Mouse (Mus musculus): ENCODE measurements around the gene Nxph3.
"Not testable (repeated sequence)": the region's sequence is repeated elsewhere in the genome, so short reads cannot be mapped to it uniquely, and the experiment has no call there.

Gene Nxph3

DNA sequence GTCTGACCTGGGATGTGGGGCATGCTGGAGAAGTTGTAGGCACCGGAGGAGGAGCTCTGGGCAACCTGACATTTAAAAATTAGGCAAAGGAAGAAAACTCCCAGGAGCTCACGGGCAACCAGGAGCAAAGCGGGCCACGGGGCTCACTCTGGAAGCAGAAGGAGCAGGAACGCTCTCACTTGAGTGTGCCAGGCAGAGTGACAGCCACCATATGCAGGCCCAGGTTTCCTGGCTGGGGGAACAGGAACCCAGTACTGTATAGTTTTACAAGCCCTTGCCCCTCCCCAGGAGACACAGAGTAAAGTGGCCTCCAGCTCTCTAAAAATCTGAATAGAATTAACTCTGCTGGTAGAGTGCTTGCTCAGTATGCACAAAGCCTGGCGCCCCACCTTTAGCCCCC is 2.8 kb upstream of the Nxph3 start:
- DNase-seq, result no peak

DNA sequence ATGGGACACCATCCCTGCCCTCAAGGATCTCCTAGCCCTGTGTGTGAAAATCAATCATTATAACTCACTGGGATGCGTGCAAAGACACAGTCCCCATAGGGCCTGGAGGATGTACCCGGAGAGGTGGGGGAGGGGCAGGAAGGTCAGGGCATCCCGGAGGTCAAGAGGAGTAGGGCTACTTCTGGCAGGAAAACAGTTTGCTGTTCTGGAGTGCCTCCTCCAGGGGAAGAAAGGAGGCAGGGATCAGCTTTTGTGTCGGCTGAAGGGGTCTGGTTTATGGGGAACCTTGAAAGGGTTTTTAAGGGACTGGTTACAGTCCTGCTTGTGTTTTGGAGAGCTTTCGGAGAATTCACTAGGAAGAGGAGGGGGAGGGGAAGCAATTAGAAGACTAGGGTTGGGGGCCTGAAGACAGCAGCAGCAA is 2.1 kb upstream of the Nxph3 start:
- no peak for DNase-seq

DNA sequence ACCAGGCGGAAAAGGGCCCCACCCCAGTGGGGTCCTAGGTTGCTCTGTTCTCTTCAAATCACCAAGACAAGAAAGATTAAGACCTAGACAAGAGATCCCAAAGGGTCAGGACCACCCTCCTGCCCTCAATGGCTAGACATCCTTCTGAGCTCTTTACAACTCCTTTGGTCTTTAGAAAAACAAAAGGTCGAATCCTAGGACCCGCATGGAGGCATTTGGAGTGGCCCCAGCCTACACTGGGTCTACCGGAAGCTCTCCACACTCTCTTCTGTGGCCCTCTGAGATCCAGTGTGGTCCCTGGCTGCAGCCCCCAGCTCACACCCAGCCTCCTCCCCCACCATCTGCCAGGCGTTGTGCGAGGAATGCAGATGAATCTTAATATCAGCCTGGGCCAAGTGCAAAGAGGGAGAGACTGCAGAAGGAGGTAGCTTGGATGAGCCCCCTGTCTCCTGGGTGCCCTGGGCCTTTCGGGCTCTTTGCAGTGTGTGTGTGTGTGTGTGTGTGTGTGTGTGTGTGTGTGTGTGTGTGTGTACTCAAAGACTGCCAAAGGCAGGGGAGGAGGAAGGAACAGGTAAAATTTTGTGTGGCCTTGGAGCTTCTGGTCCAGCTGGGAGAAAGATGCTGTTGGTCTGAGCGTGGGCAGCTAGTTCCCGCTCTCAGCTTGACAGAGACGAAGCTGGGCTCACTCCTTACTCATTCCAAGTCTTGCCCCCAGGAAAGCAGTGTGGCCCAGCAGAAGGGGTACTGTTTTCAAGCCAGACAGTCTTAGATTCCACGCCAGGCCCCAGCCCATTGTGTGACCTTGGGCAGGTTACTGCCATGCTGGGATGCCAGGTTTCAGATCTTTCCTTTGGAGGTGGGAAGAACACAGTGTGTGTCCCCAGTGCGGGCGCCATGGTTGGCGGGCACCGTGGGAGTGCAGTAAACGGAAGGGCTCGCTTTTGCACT is 1.3 kb upstream of the Nxph3 start:
- no peak for DNase-seq

DNA sequence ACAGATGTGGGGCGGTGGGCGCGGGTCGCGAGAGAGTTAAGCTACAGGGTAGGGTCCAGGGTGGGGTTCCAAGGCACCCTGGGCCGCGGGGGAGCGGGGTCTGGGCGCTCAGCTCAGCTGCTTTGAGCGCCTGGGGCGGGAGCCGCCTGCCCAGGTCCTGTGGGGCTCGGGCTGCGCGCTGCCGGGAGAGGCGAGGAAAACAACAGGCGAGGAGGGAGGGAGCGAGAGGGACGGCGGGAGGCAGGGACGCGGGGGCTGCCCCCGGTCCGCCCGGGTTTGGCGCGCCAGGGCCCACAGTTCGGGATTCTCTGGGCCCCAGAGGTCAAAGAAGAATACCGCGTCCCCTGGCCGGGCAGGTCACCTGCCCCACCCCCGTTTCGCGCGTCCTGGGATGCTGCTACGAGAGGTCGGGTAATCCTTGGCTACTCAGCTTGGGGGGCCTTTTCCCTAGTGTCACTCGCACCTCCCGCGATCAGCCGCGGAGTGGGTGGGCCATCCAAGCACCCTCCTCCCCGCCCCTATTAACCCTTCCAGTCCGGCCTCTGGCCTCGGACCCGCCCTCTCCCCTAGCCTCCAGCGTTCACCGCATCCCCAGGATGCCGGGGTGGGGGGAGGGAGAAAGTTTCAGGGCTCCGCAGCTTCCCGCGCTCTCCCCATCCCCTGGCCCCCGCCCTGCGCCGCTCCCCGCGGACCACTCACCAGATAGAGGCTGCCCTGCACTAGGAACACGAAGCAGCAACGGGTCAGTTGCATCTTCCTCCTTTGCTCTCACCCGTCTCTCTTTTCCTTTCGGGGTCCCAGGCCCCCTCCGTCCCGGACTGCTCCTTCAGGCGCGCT is 691 bp downstream of the Nxph3 start:
- no peak for DNase-seq

DNA sequence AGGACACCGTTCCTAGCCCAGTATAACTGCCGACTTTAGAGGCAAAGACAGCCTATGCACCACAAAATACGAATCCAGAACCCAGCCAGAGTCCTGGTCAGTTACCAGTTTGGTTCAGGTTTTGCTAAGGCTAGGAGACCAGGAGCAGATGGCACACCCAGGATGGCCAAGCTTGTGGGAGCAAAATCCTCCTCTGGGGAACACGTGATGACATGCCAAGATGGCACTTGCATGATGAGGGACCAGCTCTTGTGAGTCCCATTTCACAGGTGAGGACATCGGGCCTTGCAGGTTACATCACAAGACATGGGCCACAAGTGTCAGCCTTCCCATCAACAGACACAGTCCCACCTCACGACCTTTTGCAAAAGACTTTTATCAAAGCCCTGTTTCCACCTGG is 2.0 kb downstream of the Nxph3 start:
- no peak for DNase-seq

DNA sequence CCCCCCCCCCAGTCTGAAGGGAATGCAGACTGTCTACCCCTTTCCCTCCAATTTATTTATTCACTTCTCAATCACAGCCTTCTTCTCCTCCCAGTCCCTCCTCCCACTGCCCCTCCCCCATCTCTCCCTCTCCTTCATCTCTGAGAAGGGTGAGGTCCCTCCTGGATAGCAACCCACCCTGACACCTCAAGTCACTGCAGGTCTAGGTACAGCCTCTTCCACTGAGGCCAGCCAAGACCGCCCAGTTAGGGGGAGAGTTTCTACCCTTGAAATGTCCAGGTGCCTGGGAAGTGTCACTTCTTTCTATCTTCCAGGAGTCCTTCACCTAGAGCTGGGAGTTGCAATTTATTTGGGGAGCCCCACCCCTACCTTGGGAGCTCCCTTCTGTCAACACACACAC is 2.5 kb downstream of the Nxph3 start:
- DNase-seq, result no peak

DNA sequence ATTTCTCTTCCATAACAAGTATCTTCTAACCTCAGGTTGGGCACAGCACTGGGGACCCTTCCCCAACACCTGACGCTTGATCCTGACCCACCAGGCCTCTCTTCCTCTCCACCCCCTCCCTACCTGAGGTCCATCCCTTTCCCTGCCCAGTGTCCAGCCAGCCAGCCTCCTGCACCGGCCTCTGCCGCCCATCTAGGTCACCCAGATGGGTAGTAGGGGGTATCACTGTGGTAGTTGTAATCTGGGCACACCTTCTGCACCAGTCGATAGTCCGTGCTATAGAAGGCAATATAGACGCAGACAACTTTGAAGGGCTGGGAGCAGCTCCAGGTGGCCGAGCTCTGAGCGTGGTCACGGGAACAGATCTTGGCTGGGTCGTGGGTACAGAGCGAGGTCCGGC is 3.7 kb downstream of the Nxph3 start:
- DNase-seq, result no peak

DNA sequence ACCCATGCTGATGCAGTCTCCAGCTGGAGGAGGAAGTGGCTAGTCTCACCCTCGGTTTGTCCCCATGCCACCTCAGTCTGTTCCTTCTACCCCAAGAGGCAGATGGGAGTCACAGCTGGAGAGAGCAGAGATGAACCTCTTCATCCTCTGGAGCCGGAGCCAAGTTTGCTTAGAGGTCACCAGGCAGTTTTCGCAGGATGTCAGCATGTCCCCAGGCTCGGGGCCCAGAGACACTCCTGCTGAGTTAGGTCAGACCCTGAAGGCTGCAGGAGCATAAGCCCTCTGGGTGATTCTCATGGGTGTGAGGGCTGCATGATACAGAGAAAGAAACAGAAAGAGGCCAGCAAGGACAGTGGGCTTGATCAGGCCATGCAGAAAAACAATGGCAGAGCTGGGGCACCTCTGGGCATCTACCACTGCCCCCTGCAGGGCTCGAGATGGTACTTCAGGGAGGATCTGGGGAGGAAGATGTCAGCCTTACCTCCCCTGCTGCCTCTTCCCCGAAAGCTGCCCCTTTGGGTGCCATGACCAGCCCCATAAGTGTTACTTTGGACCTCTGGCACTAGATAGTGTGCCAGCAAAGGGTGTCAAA is 5.1 kb downstream of the Nxph3 start:
- DNase-seq, result no peak

DNA sequence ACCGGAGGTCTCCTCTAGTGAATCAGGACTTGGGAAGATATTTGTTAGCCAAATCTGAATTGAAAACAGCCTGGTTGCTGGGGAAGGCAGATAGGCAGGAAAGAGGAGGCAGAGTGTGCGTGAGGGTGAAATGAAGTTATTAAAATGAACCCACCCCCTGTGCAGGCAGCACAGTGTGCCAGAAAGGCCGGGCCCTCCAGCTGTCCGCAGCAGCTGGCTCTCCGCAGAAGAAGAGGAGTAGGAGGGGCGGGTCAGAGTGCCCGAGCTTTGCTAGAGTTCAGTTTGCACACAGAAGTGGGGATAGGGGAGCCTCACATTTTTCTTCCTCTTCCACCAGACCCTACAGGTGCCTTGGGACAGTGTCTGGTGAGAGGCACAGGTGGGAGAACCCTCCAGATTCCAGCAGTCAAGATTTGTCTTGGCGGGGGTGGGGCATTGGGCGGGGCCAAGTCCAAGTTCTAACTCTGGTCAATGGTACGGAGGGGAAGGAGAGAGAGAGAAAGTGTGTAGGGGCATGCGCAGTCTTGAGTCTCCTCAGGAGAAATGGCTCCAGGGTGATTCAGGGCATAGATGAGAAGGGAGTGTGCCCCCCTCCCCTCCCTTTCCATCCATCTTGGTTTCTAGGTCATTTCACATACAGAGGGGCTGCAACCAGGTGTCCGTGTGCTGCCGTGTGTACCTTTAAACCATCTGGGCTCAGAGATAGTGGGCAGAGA is 6.0 kb downstream of the Nxph3 start:
- DNase-seq, result peak; percentile 30

DNA sequence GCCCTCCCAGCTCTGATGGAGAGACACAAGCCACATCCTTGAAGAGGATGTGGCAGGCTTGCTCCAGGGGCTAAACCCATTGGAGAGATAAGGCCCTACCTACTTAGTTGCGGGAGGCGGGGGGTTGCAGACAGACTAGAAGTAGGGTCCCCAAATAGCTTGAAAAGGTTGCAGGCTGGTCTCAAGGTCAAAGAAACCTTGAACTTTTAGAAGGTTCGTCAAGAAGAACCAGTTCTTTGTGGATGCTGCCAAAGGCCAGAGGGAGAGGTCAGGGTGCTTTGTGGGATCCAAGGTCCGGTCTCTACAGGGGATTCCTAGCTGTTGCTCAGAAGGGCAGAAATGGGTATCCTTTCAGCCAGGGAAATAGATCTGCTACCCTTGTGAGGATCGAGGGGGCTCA is 6.6 kb downstream of the Nxph3 start:
- no peak for DNase-seq

DNA sequence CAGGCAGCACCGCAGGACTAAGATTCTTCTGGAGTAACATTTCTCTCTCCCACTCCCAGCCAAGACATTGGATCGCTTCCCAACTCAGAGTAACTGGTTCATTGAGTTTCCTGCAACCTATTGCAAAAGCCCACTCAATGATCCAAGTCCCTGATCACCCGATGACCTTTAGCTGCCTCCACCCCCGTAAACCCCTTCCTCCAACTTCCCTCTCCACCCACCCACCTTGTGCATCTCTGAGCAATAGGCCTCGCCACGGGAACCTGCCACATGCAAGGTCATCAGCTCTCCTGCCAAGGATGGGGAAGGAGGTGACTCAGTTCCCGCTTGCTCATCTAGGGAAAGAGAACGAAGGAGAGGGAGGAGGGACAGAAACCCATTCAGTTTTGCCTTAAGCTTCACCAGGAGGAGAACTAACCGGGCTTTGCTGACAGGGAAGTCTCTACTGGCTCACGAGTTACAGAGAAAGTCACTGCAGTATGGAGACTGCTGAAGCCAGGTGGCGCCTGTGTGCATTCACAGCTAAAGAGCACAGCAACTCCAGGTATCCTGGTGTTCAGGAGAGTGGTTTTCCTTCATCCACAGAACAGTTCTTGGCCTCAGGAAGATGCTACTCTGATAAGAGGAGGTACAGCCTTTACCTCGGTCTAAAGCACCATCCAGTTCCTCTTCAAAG is 7.2 kb downstream of the Nxph3 start:
- DNase-seq, result no peak

DNA sequence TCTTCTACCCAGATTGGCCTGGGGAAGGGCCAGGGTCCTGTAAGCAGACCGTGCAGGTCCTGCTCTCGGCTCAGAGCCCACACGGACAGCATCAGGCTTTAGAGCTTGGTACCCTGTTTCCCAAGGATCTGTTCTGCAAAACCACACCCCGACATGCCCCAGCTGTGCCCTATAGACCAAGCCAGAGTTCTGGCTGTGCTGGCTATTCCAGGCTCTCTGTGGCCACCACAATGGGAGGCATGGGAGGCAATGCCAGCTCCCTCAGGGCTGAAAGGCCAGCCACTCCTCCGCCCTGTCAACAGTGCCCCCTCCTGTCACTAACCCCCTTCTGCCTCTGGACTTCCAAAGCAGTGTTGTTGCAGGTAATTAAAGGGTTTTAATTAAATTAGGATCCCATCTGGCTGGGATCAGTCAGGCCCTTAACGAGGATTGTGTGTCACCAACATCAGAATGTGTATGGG is 10.1 kb downstream of the Nxph3 start:
- DNase-seq, result no peak

DNA sequence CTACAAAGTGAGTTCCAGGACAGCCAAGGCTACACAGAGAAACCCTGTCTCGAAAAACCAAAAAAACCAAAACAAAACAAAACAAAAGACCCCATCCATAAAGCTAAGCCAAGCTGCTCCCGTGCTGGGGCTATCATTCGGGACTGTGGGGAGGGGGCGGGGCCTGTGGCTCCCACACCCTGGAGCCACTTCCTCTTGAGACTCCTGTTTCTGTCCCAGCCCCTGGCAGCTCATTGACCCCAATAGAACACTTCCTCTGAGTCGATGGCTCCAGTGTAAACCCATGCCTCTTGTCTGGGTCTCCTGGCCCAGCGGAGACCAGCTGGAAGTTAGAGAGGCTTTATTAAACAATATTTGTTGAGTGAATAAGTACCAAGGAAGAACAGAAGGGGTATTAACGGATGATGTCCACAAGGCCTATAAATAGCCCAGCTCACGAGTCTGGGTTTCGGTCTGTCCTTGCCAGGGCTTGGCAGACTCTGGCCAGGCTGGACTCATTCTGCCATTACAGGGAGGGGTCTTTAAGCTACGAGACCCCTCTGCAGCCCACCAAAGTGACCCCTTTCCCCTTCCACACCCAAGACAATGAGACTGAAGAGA is 10.7 kb downstream of the Nxph3 start:
- peak; percentile 22 for DNase-seq

DNA sequence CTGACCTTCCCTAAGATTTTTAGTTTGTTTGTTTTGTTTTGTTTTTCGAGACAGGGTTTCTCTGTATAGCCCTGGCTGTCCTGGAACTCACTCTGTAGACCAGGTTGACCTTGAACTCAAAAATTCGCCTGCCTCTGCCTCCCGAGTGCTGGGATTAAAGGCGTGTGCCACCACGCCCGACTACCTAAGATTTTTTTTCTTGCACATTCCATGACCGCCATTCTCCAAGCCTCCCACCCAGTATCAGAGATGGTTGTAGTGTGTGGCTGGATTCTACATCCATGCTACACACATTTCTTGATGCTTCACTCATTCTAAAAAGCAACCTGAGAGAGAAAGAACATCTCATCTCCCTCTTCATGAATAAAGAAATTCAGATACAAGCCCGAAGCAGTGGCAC is 12.5 kb downstream of the Nxph3 start:
- DNase-seq, result not testable (repeated sequence)

DNA sequence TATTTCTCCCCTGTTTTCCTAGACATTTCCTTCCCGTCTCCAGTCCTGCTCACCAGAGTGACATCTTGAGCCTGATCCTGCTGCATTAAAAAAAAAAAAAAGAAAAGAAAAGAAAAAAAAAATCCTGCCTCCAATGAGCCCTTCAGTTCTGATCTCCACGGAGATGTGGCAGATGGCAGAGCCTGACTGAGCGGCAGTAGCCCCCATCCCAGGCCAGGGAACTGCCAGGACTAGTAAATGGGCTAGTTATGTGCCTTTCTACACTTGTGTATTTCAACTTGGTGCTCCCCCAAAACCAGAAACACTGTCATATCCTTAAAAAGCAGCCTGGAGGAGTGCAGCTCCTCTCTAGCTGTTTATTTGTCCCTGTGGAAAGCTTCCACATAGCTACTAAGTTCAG is 13.5 kb downstream of the Nxph3 start:
- DNase-seq, result no peak

DNA sequence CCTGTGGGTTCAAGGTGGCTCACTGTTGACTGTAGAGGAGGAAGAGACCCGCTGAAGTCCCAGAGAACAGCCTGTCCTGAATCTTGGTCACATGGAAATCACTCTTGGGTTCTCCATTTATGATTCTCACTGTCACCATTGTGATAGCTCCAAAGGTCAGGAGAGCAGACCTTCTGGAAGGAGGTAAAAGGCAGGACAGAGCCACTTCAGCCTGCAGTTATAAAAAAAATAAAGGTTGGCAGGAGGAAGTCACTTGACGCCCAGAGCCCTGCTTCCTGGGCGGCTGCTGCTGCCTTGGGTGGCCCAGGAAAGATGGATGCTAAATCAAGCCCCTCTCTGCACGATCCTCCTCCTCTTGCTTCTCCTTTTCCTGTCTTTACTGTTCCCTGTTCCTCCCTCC is 14.0 kb downstream of the Nxph3 start:
- DNase-seq, result no peak

DNA sequence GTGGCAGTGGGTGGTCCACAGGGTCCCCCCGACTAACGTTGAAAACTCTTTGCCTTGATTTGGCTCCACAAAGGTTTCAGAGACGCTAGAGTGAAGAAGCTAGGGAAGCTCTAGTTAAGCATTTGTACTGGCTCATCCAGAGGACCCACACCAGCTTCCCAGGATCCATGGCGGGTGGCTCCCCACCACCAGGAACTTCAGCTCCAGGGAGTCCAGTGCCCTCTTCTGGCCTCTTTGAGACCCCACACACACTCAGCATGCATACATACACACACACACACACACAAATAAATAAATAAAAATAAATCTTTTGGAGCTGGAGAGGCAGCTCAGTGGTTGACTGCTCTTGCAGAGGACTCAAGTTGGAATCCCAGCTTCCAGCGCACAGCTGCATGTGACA is 16.4 kb downstream of the Nxph3 start:
- no peak for DNase-seq

DNA sequence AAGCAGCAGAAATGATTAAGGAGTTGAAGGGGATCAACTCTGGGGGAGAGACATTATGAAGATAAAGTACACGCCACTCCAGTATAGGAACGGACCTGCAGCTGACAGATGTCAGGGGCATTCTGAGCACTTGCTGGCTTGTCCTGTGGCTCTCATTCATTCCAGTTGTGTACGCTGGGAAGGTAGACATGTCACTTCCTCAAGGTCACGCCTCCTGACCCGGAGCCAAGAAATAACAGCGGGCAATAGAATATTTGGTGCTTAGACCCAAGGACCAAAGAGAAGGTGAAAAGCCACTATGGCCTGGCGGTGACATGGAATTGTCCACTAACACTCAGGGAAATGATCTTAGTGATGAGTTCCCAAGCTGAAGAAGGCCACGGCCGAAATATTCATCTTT is 18.5 kb downstream of the Nxph3 start:
- DNase-seq, result no peak

DNA sequence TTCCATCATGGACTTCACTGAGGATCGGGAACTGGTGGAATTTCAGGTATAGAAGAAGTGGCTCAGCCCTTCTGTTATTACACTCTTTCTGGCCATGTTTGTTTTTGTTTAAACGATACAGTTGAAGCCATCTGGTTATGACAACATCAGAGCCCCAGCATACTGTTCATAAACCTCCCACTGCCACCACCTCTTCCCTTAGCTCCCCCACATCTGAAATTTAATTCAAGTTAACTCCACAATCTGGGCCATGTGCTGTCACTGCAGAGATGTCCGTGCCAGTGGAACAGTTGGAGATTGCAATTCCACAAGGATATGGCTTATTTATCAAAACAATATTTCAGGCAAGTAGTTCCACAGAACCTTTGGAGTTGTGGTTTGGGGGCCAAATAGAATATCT is 20.0 kb downstream of the Nxph3 start:
- no peak for DNase-seq

DNA sequence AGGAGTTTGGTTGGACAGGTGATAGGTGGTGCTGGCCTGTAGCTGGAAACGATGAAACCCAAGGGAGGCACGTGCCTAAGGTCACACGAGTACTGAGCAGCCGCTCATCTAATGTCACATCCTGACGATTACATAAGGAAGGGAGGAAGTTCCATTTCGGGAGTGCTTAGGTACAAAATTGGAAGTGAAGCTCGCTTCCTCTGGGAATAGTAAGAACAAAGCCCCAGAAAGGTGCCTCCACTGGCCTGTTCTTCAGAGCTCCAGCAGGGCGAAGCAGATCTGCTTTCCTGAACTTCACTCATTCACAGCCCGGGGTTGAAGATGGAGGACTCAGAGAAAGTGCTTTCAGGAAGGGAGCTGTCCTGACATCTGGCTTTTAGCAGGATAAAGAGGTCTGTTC is 20.4 kb downstream of the Nxph3 start:
- no peak for DNase-seq

DNA sequence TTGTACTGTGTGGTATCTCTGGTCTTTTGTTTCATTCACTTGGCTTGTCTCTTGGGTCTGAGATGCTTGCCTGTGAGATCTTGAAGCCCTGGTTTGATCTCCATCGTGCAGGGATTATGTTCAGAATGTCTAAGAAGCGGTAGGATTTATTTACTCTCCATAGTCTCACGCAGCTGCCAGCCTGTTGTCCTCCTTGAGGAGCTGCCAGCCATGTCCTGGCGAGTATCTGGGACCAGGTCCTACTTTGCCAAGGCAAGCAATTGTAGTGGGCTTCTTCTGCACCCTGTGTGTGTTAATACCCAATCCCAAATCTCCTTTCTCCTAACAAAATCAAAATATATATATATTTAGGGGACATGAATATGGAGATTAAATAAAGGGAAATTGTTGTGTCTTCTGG is 21.4 kb downstream of the Nxph3 start:
- no peak for DNase-seq

DNA sequence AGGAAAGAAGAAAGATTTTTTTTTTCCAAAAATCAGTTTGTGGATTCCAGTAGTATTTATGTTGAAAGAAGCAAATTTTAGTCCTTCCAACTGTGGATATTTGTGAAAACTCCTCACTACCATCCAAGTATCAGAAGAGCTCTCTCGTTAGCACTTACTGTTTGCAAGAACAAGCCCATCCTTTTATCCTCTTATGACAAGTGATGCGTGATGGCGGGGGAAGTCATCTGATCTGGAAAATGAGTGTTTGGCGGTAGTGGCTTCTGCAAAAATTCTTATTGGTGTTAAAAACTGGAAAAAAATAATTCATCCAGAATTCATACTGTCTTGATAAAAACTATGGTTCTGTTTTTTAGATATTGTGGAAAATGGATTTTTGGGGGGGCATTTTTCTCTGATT is 22.1 kb downstream of the Nxph3 start:
- no peak for DNase-seq

All from kidney, postnatal 14 days (tissue).